Mouse (Mus musculus): ENCODE measurements around the gene Tmem117. TPM values are rescaled to one million over a fixed set of nuclear protein-coding genes. Genes with fewer than 3 reads are reported as not detected.

Tmem117 gene
- total RNA-seq, 2 experiments from 2014 or later, result 15.6 to 19.1 TPM

GRCm38 (mm10) chr15:95022251-95022650 is 393.2 kb downstream of the Tmem117 start:
- no peak for DNase-seq (ENCODE audit: low spot score)

GRCm38 (mm10) chr15:95024401-95024800 is 395.4 kb downstream of the Tmem117 start:
- no peak for DNase-seq (ENCODE audit: low spot score)

GRCm38 (mm10) chr15:95028862-95029486 is 399.9 kb downstream of the Tmem117 start:
- DNase-seq (ENCODE audit: low spot score), result no peak

GRCm38 (mm10) chr15:95029487-95029875 is 400.4 kb downstream of the Tmem117 start:
- no peak for DNase-seq (ENCODE audit: low spot score)

- DNase-seq (ENCODE audit: low spot score), result no peak
Measured at GRCm38 (mm10) chr15:95042437-95042836, 413.4 kb downstream of the Tmem117 start.

- DNase-seq (ENCODE audit: low spot score), result no peak
Measured at GRCm38 (mm10) chr15:95044011-95044410, 415.0 kb downstream of the Tmem117 start.

- no peak for DNase-seq (ENCODE audit: low spot score)
Measured at GRCm38 (mm10) chr15:95047486-95047885, 418.5 kb downstream of the Tmem117 start.

GRCm38 (mm10) chr15:95049171-95049729 is 420.2 kb downstream of the Tmem117 start:
- DNase-seq (ENCODE audit: low spot score), result no peak

- no peak for DNase-seq (ENCODE audit: low spot score)
Measured at GRCm38 (mm10) chr15:95055081-95055650, 426.1 kb downstream of the Tmem117 start.

GRCm38 (mm10) chr15:95068023-95068422 is 439.0 kb downstream of the Tmem117 start:
- no peak for DNase-seq (ENCODE audit: low spot score)

- DNase-seq (ENCODE audit: low spot score), result no peak
Measured at GRCm38 (mm10) chr15:95068799-95069198, 439.8 kb downstream of the Tmem117 start.

- DNase-seq (ENCODE audit: low spot score), result no peak
Measured at GRCm38 (mm10) chr15:95070881-95071280, 441.8 kb downstream of the Tmem117 start.

GRCm38 (mm10) chr15:95075356-95075755 is 446.3 kb downstream of the Tmem117 start:
- DNase-seq (ENCODE audit: low spot score), result no peak

- DNase-seq (ENCODE audit: low spot score), result no peak
Measured at GRCm38 (mm10) chr15:95081654-95082053, 452.6 kb downstream of the Tmem117 start.

GRCm38 (mm10) chr15:95085962-95086361 is 456.9 kb downstream of the Tmem117 start:
- DNase-seq (ENCODE audit: low spot score), result no peak

GRCm38 (mm10) chr15:95100133-95100532 is 471.1 kb downstream of the Tmem117 start:
- no peak for DNase-seq (ENCODE audit: low spot score)

GRCm38 (mm10) chr15:95101522-95101921 is 472.5 kb downstream of the Tmem117 start:
- no peak for DNase-seq (ENCODE audit: low spot score)

- DNase-seq (ENCODE audit: low spot score), result no peak
Measured at GRCm38 (mm10) chr15:95107246-95107809, 478.3 kb downstream of the Tmem117 start.

- no peak for DNase-seq (ENCODE audit: low spot score)
Measured at GRCm38 (mm10) chr15:95108626-95109025, 479.6 kb downstream of the Tmem117 start.

- no peak for DNase-seq (ENCODE audit: low spot score)
Measured at GRCm38 (mm10) chr15:95131401-95131800, 502.4 kb downstream of the Tmem117 start.

- DNase-seq (ENCODE audit: low spot score), result no peak
Measured at GRCm38 (mm10) chr15:95135926-95136609, 507.0 kb downstream of the Tmem117 start.
